Mouse (Mus musculus) forebrain, postnatal 0 days (tissue): ENCODE measurements around the gene Ak4. TPM values are rescaled to one million over a fixed set of nuclear protein-coding genes. Genes with fewer than 3 reads are reported as not detected.

Experiments used
- ATAC-seq: fragments of 200-750 bp; cut with Nextera tagmentation; 2 replicates; pipeline ENCODE4 v1.8.0; 2017; ENCODE audit warnings: mild to moderate bottlenecking, moderate library complexity
- DNase-seq: peaks from one replicate; pipeline ENCODE4 v3.0.0-alpha.2; 2015
- H3K27ac ChIP-seq: fragments of 300-500 bp; sonication (generic); 2 replicates; pipeline ENCODE4 v1.5.1; 2014; ENCODE audit warnings: low read depth, mild to moderate bottlenecking, antibody characterized with exemption, low read length, moderate library complexity, mixed read lengths
- H3K27me3 ChIP-seq: fragments of 300-500 bp; sonication (generic); 2 replicates; pipeline ENCODE4 v1.6.1; 2014; ENCODE audit warnings: mild to moderate bottlenecking, low read length, mixed read lengths; ENCODE audit not compliant: insufficient read depth
- H3K36me3 ChIP-seq: fragments of 300-500 bp; sonication (generic); 2 replicates; pipeline ENCODE4 v1.6.1; 2014; ENCODE audit warnings: mild to moderate bottlenecking, moderate library complexity; ENCODE audit not compliant: insufficient read depth
- H3K4me1 ChIP-seq: fragments of 300-500 bp; sonication (generic); 2 replicates; pipeline ENCODE4 v1.6.1; 2014; ENCODE audit warnings: antibody characterized with exemption; ENCODE audit not compliant: insufficient read depth
- H3K4me2 ChIP-seq: fragments of 300-500 bp; sonication (generic); 2 replicates; pipeline ENCODE4 v1.6.1; 2014; ENCODE audit warnings: low read depth, mild to moderate bottlenecking, moderate library complexity
- H3K4me3 ChIP-seq: fragments of 300-500 bp; sonication (generic); 2 replicates; pipeline ENCODE4 v1.5.1; 2014; ENCODE audit warnings: low read depth, low read length, mixed read lengths
- H3K9ac ChIP-seq: fragments of 300-500 bp; sonication (generic); 2 replicates; pipeline ENCODE4 v1.6.1; 2014; ENCODE audit warnings: mild to moderate bottlenecking
- H3K9me3 ChIP-seq: fragments of 300-500 bp; sonication (generic); 2 replicates; pipeline ENCODE4 v1.6.1; 2016; ENCODE audit warnings: low read length
- CTCF ChIP-seq: sonication (generic); IDR thresholded peaks from 2 replicates; pipeline ENCODE4 v1.5.1; 2016; ENCODE audit warnings: antibody characterized with exemption, control low read depth, low read depth
- WGBS: fragments of 180-500 bp; shearing (Covaris S2); extraction: QIAGEN DNeasy Blood & Tissue Kit; methylation state at CpG from one replicate; pipeline ENCODE4 v1.1.7; 2014; 5-methylcytosine and 5-hydroxymethylcytosine counted together
- polyA plus RNA-seq: library from polyadenylated mRNA; unstranded; fragments of >200 nt; fragmentation: Nextera tagmentation; extraction: Ambion mirVana; gene quantifications from 2 replicates; pipeline ENCODE4 v1.2.1, GENCODE M21; 2015
- total RNA-seq: library from RNA; depleted of rRNA; stranded (reverse); fragments of >200 nt; gene quantifications from 2 replicates; pipeline ENCODE4 v1.2.3, GENCODE M21; 2014; rRNA removed

Ak4 gene
- total RNA-seq (8.4 and 10.2 TPM in 2 replicates), polyA plus RNA-seq (4.3 and 6.0 TPM in 2 replicates)

DNA sequence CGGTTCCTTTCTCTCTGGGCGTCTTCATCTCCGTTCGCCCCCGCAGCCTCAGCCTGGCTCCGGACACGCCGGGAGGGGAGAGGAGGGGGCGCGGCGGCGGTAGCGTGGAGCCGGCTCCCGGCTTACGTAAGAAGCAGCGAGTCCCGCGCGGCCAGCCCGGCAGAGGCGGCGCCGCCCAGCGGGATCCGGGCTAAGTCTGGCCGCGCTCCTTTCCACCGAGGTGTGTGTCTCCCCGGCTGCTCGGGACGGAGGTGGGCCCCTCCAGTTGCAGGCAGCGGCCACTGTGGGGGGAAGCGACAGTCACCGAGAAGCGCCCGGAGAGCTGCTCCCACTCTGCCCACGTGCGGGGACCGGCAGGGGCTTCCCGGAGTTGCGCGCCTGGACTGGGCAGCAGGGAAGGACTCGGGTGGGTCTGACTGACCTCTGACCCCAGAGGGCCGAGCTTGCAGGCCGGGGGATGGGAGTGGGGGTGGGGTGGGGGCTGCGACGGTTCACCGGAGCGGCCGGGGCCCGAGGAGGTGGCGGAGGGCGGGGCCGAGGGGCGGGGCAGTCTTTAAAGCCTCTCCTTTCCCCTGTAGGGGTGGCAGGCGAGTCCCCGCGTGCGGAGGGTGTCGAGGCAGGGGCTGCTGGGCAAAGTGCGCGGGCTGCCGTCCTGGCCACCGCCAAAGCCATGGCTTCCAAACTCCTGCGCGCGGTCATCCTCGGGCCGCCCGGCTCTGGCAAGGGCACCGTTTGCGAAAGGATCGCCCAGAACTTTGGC, at the start of gene Ak4:
TSS of gene Ak4 (plus strand) at position 127 of the 760 bp plus-strand sequence.
- no peak within 1 kb of the TSS for H3K27ac ChIP-seq
- ATAC-seq, result peak; percentile 61
- 0 out of 2 replicates have a peak, but pooled peaks have one; percentile 7 for TF ChIP-seq CTCF

DNA sequence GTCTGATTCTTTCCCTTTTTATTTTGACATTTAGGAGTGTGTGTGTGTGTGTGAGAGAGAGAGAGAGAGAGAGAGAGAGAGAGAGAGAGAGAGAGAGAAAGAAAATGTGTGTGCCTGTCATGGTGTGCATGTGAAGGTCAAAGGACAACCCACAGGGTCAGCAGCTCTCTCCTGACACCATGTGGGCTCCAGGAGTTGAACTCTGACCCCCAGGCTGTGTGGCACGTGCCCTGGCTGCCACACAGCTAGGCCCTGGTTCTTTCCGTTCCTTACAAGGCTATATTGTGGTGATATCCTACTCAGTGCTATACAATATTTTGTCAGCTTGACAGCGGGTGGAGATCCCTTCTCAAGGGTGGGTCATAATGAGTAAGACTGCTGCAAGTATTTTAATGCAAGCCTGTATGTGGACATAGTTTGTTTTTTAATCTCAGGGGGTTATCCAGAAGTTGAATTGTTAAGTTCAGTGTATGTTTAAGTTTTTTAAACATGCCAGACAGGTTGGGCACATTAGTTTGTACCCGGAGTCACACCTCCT, 49.3 kb upstream of the Ak4 start:
- no peak for ATAC-seq
- Histone ChIP-seq H3K27me3 (no peaks in the 10 kb centered on the region), H3K27ac (no peak overlapping the region), H3K9ac (no peak overlapping the region), H3K9me3 (no peaks in the 10 kb centered on the region), H3K4me2 (no peak overlapping the region), H3K4me1 (no peaks in the 10 kb centered on the region), H3K4me3 (no peak overlapping the region), H3K36me3 (no peaks in the 10 kb centered on the region)
- 74% methylated on average over 4 of the region's 4 CpGs for WGBS
- TF ChIP-seq CTCF, result no peak
- DNase-seq, result no peak

More for the DNA sequence above, at the start of gene Ak4:
- peak within 1 kb of the TSS; percentile 61 for H3K4me3 ChIP-seq
- DNase-seq, result peak; percentile 48
- peak within 1 kb of the TSS; percentile 57 for H3K9ac ChIP-seq
- H3K4me1 ChIP-seq, result no peaks in the 10 kb centered on the region; the same call in 1 of the 2 replicates
- H3K36me3 ChIP-seq, result no peaks in the 10 kb centered on the region
- no peaks in the 10 kb centered on the region for H3K27me3 ChIP-seq
- WGBS, result 1% methylated on average over 63 of the region's 74 CpGs
- H3K9me3 ChIP-seq, result no peaks in the 10 kb centered on the region
- H3K4me2 ChIP-seq, result peak within 1 kb of the TSS; percentile 98

DNA sequence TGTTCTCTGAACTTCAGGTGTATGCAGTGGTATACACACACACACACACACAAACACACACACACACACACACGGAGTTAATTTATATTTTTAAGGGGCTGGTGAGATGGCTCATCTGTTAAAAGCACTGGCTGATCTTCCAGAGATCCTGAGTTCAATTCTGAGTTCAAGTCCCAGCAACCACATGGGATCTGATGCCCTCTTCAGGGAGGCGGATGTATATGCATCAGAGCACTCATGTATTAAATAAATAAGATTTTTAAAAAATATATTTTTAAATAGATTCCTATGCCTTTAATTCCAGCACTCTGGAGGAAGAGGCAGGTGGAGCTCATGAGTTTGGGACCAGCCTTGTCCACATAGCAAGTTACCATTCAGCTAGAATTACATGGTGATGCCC, 46.8 kb upstream of the Ak4 start:
- DNase-seq, result no peak
- ATAC-seq, result no peak
- TF ChIP-seq CTCF, result no peak
- Histone ChIP-seq H3K27me3 (no peaks in the 10 kb centered on the region), H3K4me3 (no peak overlapping the region), H3K27ac (no peak overlapping the region), H3K36me3 (no peaks in the 10 kb centered on the region), H3K9ac (no peak overlapping the region), H3K9me3 (no peaks in the 10 kb centered on the region), H3K4me1 (no peaks in the 10 kb centered on the region), H3K4me2 (no peak overlapping the region)
- WGBS, result 71% methylated on average over 2 of the region's 2 CpGs

DNA sequence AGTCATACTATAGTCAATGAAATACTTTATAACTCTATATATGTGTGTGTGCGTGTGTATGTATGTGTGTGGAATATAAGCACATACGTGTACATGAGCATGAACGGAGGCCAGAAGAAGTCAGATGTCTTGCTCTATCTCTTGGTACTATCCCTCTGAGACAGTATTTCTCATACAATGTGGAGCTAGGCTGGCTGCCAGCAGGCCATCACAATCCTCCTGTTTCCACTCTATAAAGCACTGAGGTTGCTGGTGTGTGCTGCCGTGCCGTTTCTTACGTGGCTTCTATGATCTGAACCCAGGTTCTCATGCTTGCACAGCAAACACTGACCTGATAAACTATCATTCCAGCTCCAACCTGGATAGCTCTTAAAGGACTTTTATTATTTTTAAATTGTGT, 46.3 kb upstream of the Ak4 start:
- DNase-seq, result no peak
- no peak for TF ChIP-seq CTCF

DNA sequence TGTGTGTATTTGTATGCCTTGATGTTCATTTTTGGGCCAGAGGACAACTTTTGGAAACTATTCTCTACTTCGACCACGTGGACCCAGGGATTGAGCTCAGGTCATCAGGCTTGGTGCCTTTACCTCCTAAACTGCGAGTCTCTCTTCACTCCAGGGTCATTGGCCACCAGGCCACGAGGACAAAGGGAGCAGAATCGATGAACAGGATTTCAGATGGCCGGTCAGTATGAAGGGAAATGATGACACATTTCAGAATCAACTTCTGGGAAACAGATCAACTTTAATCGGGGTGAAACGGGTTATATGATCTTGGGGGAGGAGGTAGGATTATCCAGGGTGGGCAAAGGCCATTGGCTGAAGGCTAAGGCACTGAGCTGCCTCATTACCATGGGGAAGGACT, 45.0 kb upstream of the Ak4 start:
- no peaks in the 10 kb centered on the region for H3K36me3 ChIP-seq
- no peak for DNase-seq
- no peak for TF ChIP-seq CTCF
- no peaks in the 10 kb centered on the region for H3K4me1 ChIP-seq
- H3K4me3 ChIP-seq, result no peak overlapping the region
- no peak overlapping the region for H3K27ac ChIP-seq
- 82% methylated on average over 8 of the region's 8 CpGs for WGBS
- no peak overlapping the region for H3K9ac ChIP-seq
- ATAC-seq, result no peak
- H3K27me3 ChIP-seq, result no peaks in the 10 kb centered on the region
- H3K9me3 ChIP-seq, result no peaks in the 10 kb centered on the region
- no peak overlapping the region for H3K4me2 ChIP-seq

More for the DNA sequence above, 46.3 kb upstream of the Ak4 start:
- Histone ChIP-seq H3K4me1 (no peaks in the 10 kb centered on the region), H3K27me3 (no peaks in the 10 kb centered on the region), H3K9ac (no peak overlapping the region), H3K4me3 (no peak overlapping the region), H3K27ac (no peak overlapping the region), H3K4me2 (no peak overlapping the region), H3K36me3 (no peaks in the 10 kb centered on the region), H3K9me3 (no peaks in the 10 kb centered on the region)
- 92% methylated on average over 6 of the region's 6 CpGs for WGBS
- ATAC-seq, result no peak

DNA sequence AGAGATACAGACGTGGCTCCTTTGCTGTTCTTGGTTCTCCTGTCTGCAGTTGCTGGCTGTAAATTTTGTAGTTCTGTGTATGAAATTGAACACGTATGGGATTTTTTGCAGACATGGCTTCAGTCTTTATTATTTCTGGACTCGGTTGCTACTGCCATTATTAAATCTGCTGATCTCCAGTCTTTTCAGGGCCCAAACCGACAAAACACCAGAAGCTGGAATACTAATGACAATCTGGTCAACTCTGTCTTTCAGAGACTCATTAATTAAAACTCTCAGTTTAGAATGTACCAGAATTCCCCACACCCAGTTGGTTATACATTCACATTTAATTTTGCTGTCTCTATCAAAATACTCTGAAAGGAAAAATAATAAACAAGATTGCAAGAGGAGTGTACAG, 42.2 kb upstream of the Ak4 start:
- DNase-seq, result no peak
- 42% methylated on average over 4 of the region's 4 CpGs for WGBS

DNA sequence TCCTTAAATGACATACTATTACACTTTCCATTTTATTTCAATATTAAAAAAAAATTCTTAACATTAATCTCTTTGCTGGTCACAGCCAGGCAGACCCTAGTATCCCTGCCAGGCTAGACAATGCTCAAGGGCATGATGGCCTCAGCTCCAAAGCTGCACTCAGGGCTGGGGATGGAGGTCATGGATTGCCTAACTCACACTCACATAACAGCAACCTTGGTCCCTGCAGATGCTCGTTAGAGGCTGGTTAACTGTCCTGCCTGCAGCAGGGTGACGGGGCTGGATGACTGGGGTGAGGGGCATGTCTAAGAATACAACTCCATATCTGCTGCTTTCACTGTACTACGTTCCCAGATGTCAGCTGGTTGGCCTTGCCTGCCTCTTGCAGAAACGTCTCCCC, 40.8 kb upstream of the Ak4 start:
- Histone ChIP-seq H3K4me2 (no peak overlapping the region), H3K4me1 (no peaks in the 10 kb centered on the region), H3K36me3 (no peaks in the 10 kb centered on the region), H3K9me3 (no peaks in the 10 kb centered on the region), H3K4me3 (no peak overlapping the region), H3K27ac (no peak overlapping the region), H3K27me3 (no peaks in the 10 kb centered on the region), H3K9ac (no peak overlapping the region)
- DNase-seq (no peak), ATAC-seq (no peak)
- WGBS, result 43% methylated on average over 4 of the region's 4 CpGs
- no peak for TF ChIP-seq CTCF

More for the DNA sequence above, 42.2 kb upstream of the Ak4 start:
- Histone ChIP-seq H3K27ac (no peak overlapping the region), H3K27me3 (no peaks in the 10 kb centered on the region), H3K36me3 (no peaks in the 10 kb centered on the region), H3K9ac (no peak overlapping the region), H3K4me1 (no peaks in the 10 kb centered on the region), H3K9me3 (no peaks in the 10 kb centered on the region), H3K4me2 (no peak overlapping the region), H3K4me3 (no peak overlapping the region)
- no peak for ATAC-seq
- no peak for TF ChIP-seq CTCF
